ENCODE assay signal across 7 mouse cellular contexts in genomic region chr5:146793630-146794083, GRCm38 (mm10). TPM values are rescaled to one million over a fixed set of nuclear protein-coding genes. Genes with fewer than 3 reads are reported as not detected.
DNase-seq lines count a peak whose midpoint lies in the region; ATAC-seq and TF ChIP-seq lines count a peak whose summit lies in the region.

No protein-coding gene starts in this region.

- H3K4me3 ChIP-seq in spleen, adult 2 months (ENCODE audit: extremely low read depth, insufficient read depth, insufficient read length), result peak overlapping the region; percentile 80
- peak overlapping the region; percentile 91 for H3K4me3 ChIP-seq in forebrain, embryonic 11.5 days (ENCODE audit: low read depth, low read length)
- peak overlapping the region; percentile 98 for H3K4me3 ChIP-seq in limb, embryonic 15.5 days
- peak overlapping the region; percentile 97 for H3K4me3 ChIP-seq in stomach, embryonic 16.5 days (replicated peaks; ENCODE audit: low read length)

- 1% methylated on average over 18 of the region's 18 CpGs for WGBS in spleen, adult 2 months
- 12% methylated on average over 18 of the region's 18 CpGs for WGBS in forebrain, embryonic 11.5 days
- WGBS in limb, embryonic 15.5 days, result 1% methylated on average over 18 of the region's 18 CpGs
- WGBS in stomach, embryonic 16.5 days, result 2% methylated on average over 18 of the region's 18 CpGs

- TF ChIP-seq POLR2A in spleen, adult 2 months (IDR thresholded peaks at IDR 0.05; ENCODE audit: low read depth, low read length), result no peak

- peak overlapping the region; percentile 51 for H3K4me2 ChIP-seq in forebrain, embryonic 11.5 days (ENCODE audit: low read depth, low read length, severe bottlenecking)
- peak overlapping the region; percentile 63 for H3K4me2 ChIP-seq in limb, embryonic 15.5 days
- H3K4me2 ChIP-seq in stomach, embryonic 16.5 days (ENCODE audit: low read depth, low read length), result peak overlapping the region; percentile 79

- H3K36me3 ChIP-seq in spleen, adult 2 months (ENCODE audit: control insufficient read depth, insufficient read depth, low read length), result no peaks in the 10 kb centered on the region
- H3K36me3 ChIP-seq in forebrain, embryonic 11.5 days (ENCODE audit: control insufficient read depth, insufficient read depth, low read length), result no peaks in the 10 kb centered on the region
- H3K36me3 ChIP-seq in limb, embryonic 15.5 days, result no peaks in the 10 kb centered on the region
- H3K36me3 ChIP-seq in stomach, embryonic 16.5 days (ENCODE audit: control insufficient read depth, insufficient read depth, low read length), result no peaks in the 10 kb centered on the region

- TF ChIP-seq CTCF in spleen, adult 2 months (IDR thresholded peaks at IDR 0.05; ENCODE audit: extremely low read depth, insufficient read depth, insufficient read length, insufficient replicate concordance), result no peak

- H3K4me1 ChIP-seq in spleen, adult 2 months (ENCODE audit: control insufficient read depth, insufficient read depth, insufficient read length), result peaks cover 25% of the 10 kb centered on the region
- H3K4me1 ChIP-seq in forebrain, embryonic 11.5 days (replicated peaks; ENCODE audit: control insufficient read depth, insufficient read depth, low read length), result peaks cover 7% of the 10 kb centered on the region; the same call in 1 of the 2 replicates
- H3K4me1 ChIP-seq in limb, embryonic 15.5 days, result peaks cover 37% of the 10 kb centered on the region
- peaks cover 39% of the 10 kb centered on the region for H3K4me1 ChIP-seq in stomach, embryonic 16.5 days (ENCODE audit: control insufficient read depth, insufficient read depth, low read length)

- H3K9me3 ChIP-seq in forebrain, embryonic 11.5 days (ENCODE audit: control insufficient read depth, low read length), result no peaks in the 10 kb centered on the region
- no peaks in the 10 kb centered on the region for H3K9me3 ChIP-seq in limb, embryonic 15.5 days
- H3K9me3 ChIP-seq in stomach, embryonic 16.5 days (replicated peaks; ENCODE audit: control insufficient read depth, low read length), result no peaks in the 10 kb centered on the region

- H3K27ac ChIP-seq in spleen, adult 2 months (ENCODE audit: insufficient read depth, low read length), result peak overlapping the region; percentile 89
- H3K27ac ChIP-seq in forebrain, embryonic 11.5 days (ENCODE audit: low read depth, low read length), result no peak overlapping the region
- H3K27ac ChIP-seq in limb, embryonic 15.5 days, result peak overlapping the region; percentile 93
- H3K27ac ChIP-seq in stomach, embryonic 16.5 days (ENCODE audit: low read length), result peak overlapping the region; percentile 93

- no peaks in the 10 kb centered on the region for H3K27me3 ChIP-seq in spleen, adult 2 months (ENCODE audit: control insufficient read depth, insufficient read depth, low read length)
- H3K27me3 ChIP-seq in forebrain, embryonic 11.5 days (ENCODE audit: control insufficient read depth, insufficient read depth, low read length), result no peaks in the 10 kb centered on the region
- no peaks in the 10 kb centered on the region for H3K27me3 ChIP-seq in limb, embryonic 15.5 days
- no peaks in the 10 kb centered on the region for H3K27me3 ChIP-seq in stomach, embryonic 16.5 days (ENCODE audit: control insufficient read depth, insufficient read depth, low read length)

- ATAC-seq in forebrain, embryonic 11.5 days (replicated peaks; ENCODE audit: low FRiP score), result no peak
- ATAC-seq in limb, embryonic 15.5 days (ENCODE audit: insufficient number of reproducible peaks, low FRiP score, low TSS enrichment, low read depth), result no peak
- ATAC-seq in stomach, embryonic 16.5 days (ENCODE audit: insufficient read depth, low FRiP score), result no peak
- ATAC-seq in granulocyte monocyte progenitor cell, adult 5-6 weeks (replicated peaks; ENCODE audit: poor library complexity, severe bottlenecking), result no peak; the same call in 1 of the 2 replicates

- DNase-seq in spleen, adult 2 months (ENCODE audit: low read depth in 1 of 2, low spot score in 2 of 2), result no peak
- DNase-seq in spleen, postnatal 4 days (ENCODE audit: low spot score in 2 of 2), result no peak
- no peak for DNase-seq in forebrain, embryonic 11.5 days (ENCODE audit: low spot score)
- DNase-seq in urinary bladder, postnatal 10 days (ENCODE audit: low spot score), result no peak

- peak overlapping the region; percentile 88 for H3K9ac ChIP-seq in forebrain, embryonic 11.5 days (ENCODE audit: low read length)
- H3K9ac ChIP-seq in limb, embryonic 15.5 days, result peak overlapping the region; percentile 89
- H3K9ac ChIP-seq in stomach, embryonic 16.5 days (ENCODE audit: low read length), result peak overlapping the region; percentile 97

RNA-seq across cellular contexts. Expression of gene Usp12, which starts 1.1 kb away (rescaled TPM):
- polyA plus RNA-seq in spleen, adult 2 months (2012; rRNA removed), result 14.0 and 14.3 TPM in 2 replicates
- polyA plus RNA-seq in forebrain, embryonic 11.5 days (2014; fragmentation: Nextera tagmentation; extraction: Ambion mirVana), result 10.4 and 13.1 TPM in 2 replicates
- polyA plus RNA-seq in limb, embryonic 15.5 days (2015; fragmentation: Nextera tagmentation; extraction: Ambion mirVana), result 15.5 and 16.6 TPM in 2 replicates
- 18.2 and 18.3 TPM in 2 replicates for polyA plus RNA-seq in stomach, embryonic 16.5 days (2015; fragmentation: Nextera tagmentation; extraction: Ambion mirVana)
- total RNA-seq in granulocyte monocyte progenitor cell, adult 5-6 weeks (2014; fragmentation: Nextera tagmentation), result 18.4 and 22.5 TPM in 2 replicates
- total RNA-seq in granulocyte monocyte progenitor cell, adult 5-6 weeks (2017), result 24.0 and 57.3 TPM in 2 replicates

RNA-seq across cellular contexts. Expression of gene Rpl21, which starts 39.0 kb away (rescaled TPM):
- 54.0 and 59.1 TPM in 2 replicates for polyA plus RNA-seq in spleen, adult 2 months (2012; rRNA removed)
- 440 and 469 TPM in 2 replicates for polyA plus RNA-seq in forebrain, embryonic 11.5 days (2014; fragmentation: Nextera tagmentation; extraction: Ambion mirVana)
- polyA plus RNA-seq in limb, embryonic 15.5 days (2015; fragmentation: Nextera tagmentation; extraction: Ambion mirVana), result 448 and 534 TPM in 2 replicates
- 401 and 513 TPM in 2 replicates for polyA plus RNA-seq in stomach, embryonic 16.5 days (2015; fragmentation: Nextera tagmentation; extraction: Ambion mirVana)
- 2,458 and 2,594 TPM in 2 replicates for total RNA-seq in granulocyte monocyte progenitor cell, adult 5-6 weeks (2014; fragmentation: Nextera tagmentation)
- 1,991 and 2,116 TPM in 2 replicates for total RNA-seq in granulocyte monocyte progenitor cell, adult 5-6 weeks (2017)

RNA-seq across cellular contexts. Expression of gene Rasl11a, which starts 51.2 kb away (rescaled TPM):
- 8.2 and 9.1 TPM in 2 replicates for polyA plus RNA-seq in spleen, adult 2 months (2012; rRNA removed)
- polyA plus RNA-seq in forebrain, embryonic 11.5 days (2014; fragmentation: Nextera tagmentation; extraction: Ambion mirVana), result 24.8 and 28.6 TPM in 2 replicates
- polyA plus RNA-seq in limb, embryonic 15.5 days (2015; fragmentation: Nextera tagmentation; extraction: Ambion mirVana), result 11.4 and 11.5 TPM in 2 replicates
- polyA plus RNA-seq in stomach, embryonic 16.5 days (2015; fragmentation: Nextera tagmentation; extraction: Ambion mirVana), result 13.1 and 14.1 TPM in 2 replicates
- total RNA-seq in granulocyte monocyte progenitor cell, adult 5-6 weeks (2014; fragmentation: Nextera tagmentation), result not detected in 2 replicates
- total RNA-seq in granulocyte monocyte progenitor cell, adult 5-6 weeks (2017), result not detected in 2 replicates
